Mouse (Mus musculus): ENCODE data around the gene Cbx8.

DNA sequence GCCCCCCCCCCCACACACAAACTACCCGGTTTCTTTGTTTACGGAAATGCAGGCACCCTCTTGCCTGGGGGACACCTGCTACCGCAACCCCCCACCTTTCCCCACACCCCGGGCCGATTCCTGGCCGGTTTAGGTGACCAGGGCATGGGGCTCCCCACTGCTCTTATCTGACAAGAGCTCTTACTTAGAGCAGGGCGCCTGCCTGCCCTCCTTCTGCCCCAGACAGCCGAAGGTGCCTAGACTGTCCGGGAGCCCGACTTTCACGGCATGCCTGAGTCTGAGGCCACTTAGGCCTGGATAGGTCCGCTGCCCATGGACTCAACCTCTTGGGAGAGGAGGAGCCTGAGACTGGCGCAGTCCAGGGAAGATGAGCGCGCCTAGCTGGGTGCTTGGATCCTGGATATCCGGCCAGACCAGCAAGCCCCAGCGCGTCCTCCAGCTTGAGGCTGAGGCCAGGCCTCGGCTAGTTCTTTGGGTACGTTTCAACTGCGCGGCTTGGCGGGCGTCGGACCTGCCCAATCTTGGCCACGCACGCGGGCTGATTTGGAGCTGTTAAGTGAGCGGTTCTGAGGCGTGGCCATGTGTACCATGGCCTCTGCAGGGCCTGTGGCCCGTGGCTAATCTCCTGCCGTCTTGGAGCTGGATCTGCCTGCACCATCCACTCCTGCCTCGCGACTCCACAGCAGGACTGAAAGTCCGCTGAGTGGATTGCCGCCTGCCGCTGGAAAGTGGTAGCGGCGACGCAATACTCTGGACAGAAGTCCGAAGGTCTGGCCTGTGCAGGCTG is 4.0 kb upstream of the Cbx8 start:
- TF ChIP-seq POLR2A (IDR thresholded peaks at IDR 0.05; ENCODE audit: borderline replicate concordance, extremely low read depth, low read depth, low read length), result no peak
- TF ChIP-seq CTCF (IDR thresholded peaks at IDR 0.05; ENCODE audit: insufficient read depth, low read length), result peak; percentile 17; the same call in 1 of the 2 replicates
